Mouse (Mus musculus): ENCODE measurements around the gene Ehd1. TPM values are rescaled to one million over a fixed set of nuclear protein-coding genes. Genes with fewer than 3 reads are reported as not detected.

The Ehd1 gene
- total and polyA plus RNA-seq, 3 experiments: 65.9 to 105 TPM; not detected in 1

GRCm38 (mm10) chr19:6306586-6306985 lies 30.1 kb downstream of the Ehd1 start:
- Histone ChIP-seq H3K9me3 (replicated peaks; ENCODE audit: insufficient read depth, low read length) (no peaks in the 10 kb centered on the region), H3K36me3 (ENCODE audit: control insufficient read depth in 1 of 2, insufficient read depth in 2 of 2, low read length in 2 of 2) (peaks cover 0 to 14% of the 10 kb centered on the region in 2 experiments; a peak in 2 of 4 replicates), H3K4me3 (ENCODE audit: control insufficient read depth in 1 of 2, insufficient read depth in 1 of 2, low read depth in 2 of 2, low read length in 2 of 2) (peak overlapping the region; percentile 66 to 73), H3K27me3 (ENCODE audit: control insufficient read depth in 1 of 2, insufficient read depth in 2 of 2, low read length in 2 of 2) (no peaks in the 10 kb centered on the region), H3K9ac (ENCODE audit: control insufficient read depth, low read depth, low read length, poor library complexity, severe bottlenecking) (peak overlapping the region; percentile 76), H3K79me2 (ENCODE audit: control insufficient read depth, insufficient read depth, low read length, poor library complexity) (no peaks in the 10 kb centered on the region; the same call in 1 of the 2 replicates), H3K4me1 (ENCODE audit: control insufficient read depth in 1 of 2, insufficient read depth in 2 of 2, low read length in 2 of 2) (peaks cover 11 to 14% of the 10 kb centered on the region in 2 experiments), H3K27ac (ENCODE audit: control insufficient read depth, low read depth, low read length) (no peak overlapping the region)
- peak; percentile 85 for DNase-seq (ENCODE audit: low read depth, low spot score)
- TF ChIP-seq KAT2A (conservative IDR thresholded peaks at IDR 0.05; ENCODE audit: low read depth, low read length) (no peak), ZC3H11A (IDR thresholded peaks at IDR 0.05; ENCODE audit: low read depth, low read length) (peak; percentile 24; the same call in 1 of the 2 replicates), POLR2A (IDR thresholded peaks at IDR 0.05; ENCODE audit: control insufficient read depth in 1 of 2, insufficient read depth in 1 of 2, low read depth in 1 of 2, low read length in 2 of 2, poor library complexity in 1 of 2) (0 out of 4 replicates have a peak, but pooled peaks of 1 of the 2 experiments have one; percentile 29), JUND (IDR thresholded peaks at IDR 0.05; ENCODE audit: low read depth, low read length) (no peak), RAD21 (IDR thresholded peaks at IDR 0.05; ENCODE audit: low read depth, low read length) (peak; percentile 27), SMC3 (IDR thresholded peaks at IDR 0.05; ENCODE audit: low read depth, low read length) (peak; percentile 59), MXI1 (IDR thresholded peaks at IDR 0.05; ENCODE audit: low read depth, low read length) (peak; percentile 36; the same call in 1 of the 2 replicates), ELF1 (IDR thresholded peaks at IDR 0.05; ENCODE audit: low read depth, low read length) (0 out of 2 replicates have a peak, but pooled peaks have one; percentile 3), NRF1 (IDR thresholded peaks at IDR 0.05; ENCODE audit: insufficient read depth, low read depth, low read length, poor library complexity, severe bottlenecking) (peak; percentile 20; the same call in 1 of the 2 replicates), ZMIZ1 (IDR thresholded peaks at IDR 0.05; ENCODE audit: low read depth, low read length) (no peak), MYC (IDR thresholded peaks at IDR 0.05; ENCODE audit: low read depth, low read length) (no peak), GATA1 (IDR thresholded peaks at IDR 0.05; ENCODE audit: low read depth, low read length) (no peak), MYB (IDR thresholded peaks at IDR 0.05; ENCODE audit: low read depth, low read length) (no peak), USF1 (IDR thresholded peaks at IDR 0.05; ENCODE audit: low read depth, low read length) (no peak), MAZ (IDR thresholded peaks at IDR 0.05; ENCODE audit: low read depth, low read length) (peak; percentile 25; the same call in 1 of the 2 replicates), E2F4 (IDR thresholded peaks at IDR 0.05; ENCODE audit: borderline replicate concordance, low read depth, low read length) (no peak), MAX (IDR thresholded peaks at IDR 0.05; ENCODE audit: low read length) (no peak), NELFE (IDR thresholded peaks at IDR 0.05; ENCODE audit: low read depth, low read length) (no peak), MEF2A (IDR thresholded peaks at IDR 0.05; ENCODE audit: extremely low read depth, insufficient replicate concordance, low read depth, low read length, poor library complexity, severe bottlenecking) (no peak), POLR2AphosphoS5 (IDR thresholded peaks at IDR 0.05; ENCODE audit: borderline replicate concordance, low read depth, low read length) (no peak), USF2 (IDR thresholded peaks at IDR 0.05; ENCODE audit: borderline replicate concordance in 1 of 2, insufficient read depth in 1 of 2, low read depth in 1 of 2, low read length in 2 of 2) (no peak), HCFC1 (IDR thresholded peaks at IDR 0.05; ENCODE audit: low read depth, low read length) (no peak), POLR2AphosphoS2 (IDR thresholded peaks at IDR 0.05; ENCODE audit: low read length) (no peak), CHD2 (IDR thresholded peaks at IDR 0.05; ENCODE audit: low read length) (no peak), CTCF (IDR thresholded peaks at IDR 0.05 in 2 of 3, conservative IDR thresholded peaks at IDR 0.05 in 1 of 3; ENCODE audit: control insufficient read depth in 1 of 3, insufficient read depth in 1 of 3, low read depth in 2 of 3, low read length in 3 of 3, poor library complexity in 1 of 3, severe bottlenecking in 1 of 3) (peak; percentile 75 to 89 (median 84)), TAL1 (IDR thresholded peaks at IDR 0.05; ENCODE audit: low read length) (no peak), UBTF (IDR thresholded peaks at IDR 0.05; ENCODE audit: borderline replicate concordance, insufficient read depth, low read depth, low read length) (no peak)
